Mouse (Mus musculus) liver, postnatal 0 days (tissue): ENCODE measurements around the gene Prr7.

Experiments
- CTCF ChIP-seq: sonication (generic); IDR thresholded peaks from 2 replicates; pipeline ENCODE4 v1.5.1; 2016; ENCODE audit warnings: antibody characterized with exemption, low read depth
- EP300 ChIP-seq: IDR thresholded peaks from 2 replicates; pipeline ENCODE4 v1.6.1; 2016; ENCODE audit warnings: antibody characterized with exemption, low read depth, mild to moderate bottlenecking

GRCm38 (mm10) chr13:55451785-55452549 lies 12.1 kb upstream of the Prr7 start:
- TF ChIP-seq CTCF (no peak), EP300 (no peak)
